Mouse (Mus musculus) CH12.LX (cell line): ENCODE data around the gene Klk5. TPM values are rescaled to one million over a fixed set of nuclear protein-coding genes. Genes with fewer than 3 reads are reported as not detected.

Source experiments
- DNase-seq: peaks from one replicate; pipeline ENCODE4 v3.0.0-alpha.2; 2013; ENCODE audit errors: extremely low read depth
- H3K27ac ChIP-seq: 2 replicates; pipeline ENCODE4 v1.5.1; 2012; ENCODE audit warnings: low read depth, mild to moderate bottlenecking, control low read depth, moderate library complexity; ENCODE audit not compliant: insufficient read depth
- H3K27me3 ChIP-seq: replicated peaks from 2 replicates; pipeline ENCODE3; 2012; ENCODE audit warnings: inconsistent platforms
- H3K36me3 ChIP-seq, 2 experiments: replicated peaks in 1 of 2; 2 replicates each; pipeline versions ENCODE3 to v1.6.1; 2012; ENCODE audit warnings: inconsistent platforms in 1 of 2, low read length in 1 of 2, mild to moderate bottlenecking in 1 of 2, mixed read lengths in 1 of 2, moderate library complexity in 1 of 2; ENCODE audit not compliant: control insufficient read depth in 1 of 2, insufficient read depth in 1 of 2
- H3K4me1 ChIP-seq, 2 experiments: 2 replicates each; pipeline ENCODE4 v1.6.1; 2012; ENCODE audit warnings: inconsistent platforms in 1 of 2, moderate library complexity in 1 of 2; ENCODE audit not compliant: insufficient read depth in 2 of 2, control insufficient read depth in 1 of 2
- H3K4me2 ChIP-seq: 2 replicates; pipeline ENCODE4 v1.6.1; 2012; ENCODE audit warnings: low read depth, mild to moderate bottlenecking, control low read depth; ENCODE audit not compliant: poor library complexity, insufficient read depth, severe bottlenecking
- H3K4me3 ChIP-seq, 3 experiments: fragments of 150-350 bp in 1 of 3; sonication (generic) in 1 of 3; replicated peaks in 1 of 3; 2 replicates each; pipeline versions ENCODE3 to v1.5.1; 2011 to 2012; ENCODE audit warnings: low read depth in 2 of 3, low read length in 2 of 3, mild to moderate bottlenecking in 2 of 3, moderate library complexity in 2 of 3, control low read depth in 1 of 3, improper control_type of control experiment in 1 of 3, inconsistent platforms in 1 of 3, mixed read lengths in 1 of 3; ENCODE audit not compliant: poor library complexity in 1 of 3
- H3K79me2 ChIP-seq: replicated peaks from 2 replicates; pipeline ENCODE4 v1.6.1; 2012; ENCODE audit warnings: mild to moderate bottlenecking, moderate library complexity; ENCODE audit not compliant: control insufficient read depth, poor library complexity, insufficient read depth, severe bottlenecking; ENCODE audit errors: extremely low read depth
- H3K9ac ChIP-seq: 2 replicates; pipeline ENCODE4 v1.6.1; 2012; ENCODE audit warnings: low read depth, mild to moderate bottlenecking, control low read depth, moderate library complexity; ENCODE audit not compliant: insufficient read depth
- H3K9me3 ChIP-seq: replicated peaks from 2 replicates; pipeline ENCODE3; 2012; ENCODE audit warnings: low read length, inconsistent platforms, mixed read lengths
- BHLHE40 ChIP-seq: IDR thresholded peaks from 2 replicates; pipeline ENCODE4 v1.6.1; 2011; ENCODE audit warnings: mild to moderate bottlenecking, low read depth, low read length, improper control_type of control experiment
- CHD1 ChIP-seq: IDR thresholded peaks from 2 replicates; pipeline ENCODE4 v1.6.1; 2012; ENCODE audit warnings: low read depth, low read length, improper control_type of control experiment, inconsistent platforms
- CHD2 ChIP-seq: IDR thresholded peaks from 2 replicates; pipeline ENCODE4 v1.6.1; 2011; ENCODE audit warnings: low read length, improper control_type of control experiment
- CTCF ChIP-seq, 2 experiments: IDR thresholded peaks in 1 of 2; conservative IDR thresholded peaks in 1 of 2; 2 replicates each; pipeline ENCODE4 v1.5.1; 2011 to 2012; ENCODE audit warnings: low read depth in 2 of 2, low read length in 2 of 2, improper control_type of control experiment in 1 of 2, inconsistent platforms in 1 of 2, mild to moderate bottlenecking in 1 of 2, moderate library complexity in 1 of 2
- ELF1 ChIP-seq: IDR thresholded peaks from 2 replicates; pipeline ENCODE4 v1.6.1; 2014; ENCODE audit warnings: low read depth, mild to moderate bottlenecking, inconsistent platforms, low read length, improper control_type of control experiment
- EP300 ChIP-seq: IDR thresholded peaks from 2 replicates; pipeline ENCODE4 v1.6.1; 2011; ENCODE audit warnings: low read length, improper control_type of control experiment
- HCFC1 ChIP-seq: IDR thresholded peaks from 2 replicates; pipeline ENCODE4 v1.6.1; 2012; ENCODE audit warnings: low read depth, mild to moderate bottlenecking, inconsistent platforms, low read length, improper control_type of control experiment
- IRF4 ChIP-seq: IDR thresholded peaks from 2 replicates; pipeline ENCODE4 v1.6.1; 2014; ENCODE audit warnings: low read depth, mild to moderate bottlenecking, inconsistent platforms, low read length, improper control_type of control experiment
- JUND ChIP-seq: conservative IDR thresholded peaks from 2 replicates; pipeline ENCODE4 v1.6.1; 2011; ENCODE audit warnings: low read depth, low read length, improper control_type of control experiment
- KAT2A ChIP-seq: IDR thresholded peaks from 2 replicates; pipeline ENCODE4 v1.6.1; 2012; ENCODE audit warnings: low read length, improper control_type of control experiment, inconsistent platforms; ENCODE audit not compliant: insufficient replicate concordance
- MAFK ChIP-seq: IDR thresholded peaks from 2 replicates; pipeline ENCODE4 v1.6.1; 2011; ENCODE audit warnings: low read length, improper control_type of control experiment; ENCODE audit not compliant: insufficient replicate concordance
- MAX ChIP-seq: IDR thresholded peaks from 2 replicates; pipeline ENCODE4 v1.6.1; 2011; ENCODE audit warnings: low read length, improper control_type of control experiment
- MAZ ChIP-seq: IDR thresholded peaks from 2 replicates; pipeline ENCODE4 v1.6.1; 2012; ENCODE audit warnings: low read depth, mild to moderate bottlenecking, inconsistent platforms, low read length, improper control_type of control experiment, moderate library complexity
- MEF2A ChIP-seq: IDR thresholded peaks from 2 replicates; pipeline ENCODE4 v1.6.1; 2014; ENCODE audit warnings: low read depth, mild to moderate bottlenecking, inconsistent platforms, low read length, improper control_type of control experiment, borderline replicate concordance
- MYC ChIP-seq: IDR thresholded peaks from 2 replicates; pipeline ENCODE4 v1.6.1; 2011; ENCODE audit warnings: low read depth, mild to moderate bottlenecking, improper control_type of control experiment, low read length
- NRF1 ChIP-seq: IDR thresholded peaks from 2 replicates; pipeline ENCODE4 v1.6.1; 2014; ENCODE audit warnings: low read depth, mild to moderate bottlenecking, inconsistent platforms, low read length, improper control_type of control experiment, moderate library complexity
- PAX5 ChIP-seq: IDR thresholded peaks from 2 replicates; pipeline ENCODE4 v1.6.1; 2012; ENCODE audit warnings: low read length, inconsistent platforms, mixed read lengths
- POLR2A ChIP-seq: IDR thresholded peaks from 2 replicates; pipeline ENCODE4 v1.6.1; 2011; ENCODE audit warnings: low read depth, mild to moderate bottlenecking, improper control_type of control experiment, low read length
- POLR2AphosphoS2 ChIP-seq: IDR thresholded peaks from 2 replicates; pipeline ENCODE4 v1.6.1; 2011; ENCODE audit warnings: low read depth, low read length, improper control_type of control experiment
- RCOR1 ChIP-seq: conservative IDR thresholded peaks from 2 replicates; pipeline ENCODE4 v1.6.1; 2012; ENCODE audit warnings: low read depth, mild to moderate bottlenecking, inconsistent platforms, low read length, improper control_type of control experiment
- SIN3A ChIP-seq: IDR thresholded peaks from 2 replicates; pipeline ENCODE4 v1.6.1; 2012; ENCODE audit warnings: low read length, improper control_type of control experiment, inconsistent platforms
- SMC3 ChIP-seq: IDR thresholded peaks from 2 replicates; pipeline ENCODE4 v1.6.1; 2011; ENCODE audit warnings: low read depth, low read length, improper control_type of control experiment
- TBP ChIP-seq: conservative IDR thresholded peaks from 2 replicates; pipeline ENCODE4 v1.6.1; 2011; ENCODE audit warnings: low read depth, low read length, improper control_type of control experiment
- TCF12 ChIP-seq: IDR thresholded peaks from 2 replicates; pipeline ENCODE4 v1.6.1; 2014; ENCODE audit warnings: low read depth, mild to moderate bottlenecking, inconsistent platforms, low read length, improper control_type of control experiment
- UBTF ChIP-seq: IDR thresholded peaks from 2 replicates; pipeline ENCODE4 v1.6.1; 2012; ENCODE audit warnings: low read depth, mild to moderate bottlenecking, inconsistent platforms, low read length, improper control_type of control experiment, moderate library complexity
- USF1 ChIP-seq: IDR thresholded peaks from 2 replicates; pipeline ENCODE4 v1.6.1; 2014; ENCODE audit warnings: low read depth, mild to moderate bottlenecking, inconsistent platforms, low read length, improper control_type of control experiment
- ZC3H11A ChIP-seq: IDR thresholded peaks from 2 replicates; pipeline ENCODE4 v1.6.1; 2012; ENCODE audit warnings: low read depth, mild to moderate bottlenecking, inconsistent platforms, low read length, improper control_type of control experiment
- ZMIZ1 ChIP-seq: IDR thresholded peaks from 2 replicates; pipeline ENCODE4 v1.6.1; 2012; ENCODE audit warnings: low read depth, mild to moderate bottlenecking, inconsistent platforms, low read length, improper control_type of control experiment
- ZNF384 ChIP-seq: IDR thresholded peaks from 2 replicates; pipeline ENCODE4 v1.6.1; 2012; ENCODE audit warnings: low read depth, low read length, improper control_type of control experiment, inconsistent platforms
- dilution Hi-C: fragments of 300-500 bp; cut with MboI; formaldehyde crosslinking; loops from 2 replicates; pipeline ENCODE4 v1.14.3; 2020; ENCODE audit warnings: low sequenced_read_pairs; ENCODE audit not compliant: extremely low pct_unique_long_range_greater_than_20kb, extremely low pct_ligation_motif_present
- in situ Hi-C: fragments of 300-500 bp; cut with MboI; formaldehyde crosslinking; loops from 3 replicates; pipeline ENCODE4 v1.14.3; 2019; ENCODE audit warnings: low sequenced_read_pairs, low pct_ligation_motif_present, low pct_unique_long_range_greater_than_20kb, mixed read lengths
- polyA plus RNA-seq: library from polyadenylated mRNA; unstranded; fragments of >175 nt; gene quantifications from 2 replicates; pipeline ENCODE4 v1.2.1, GENCODE M21; 2012; ENCODE audit warnings: low read depth; ENCODE audit not compliant: insufficient read length
- total RNA-seq, 2 experiments: library from RNA; depleted of rRNA; stranded (reverse); fragments of 300-350 nt in 1 of 2; fragments of >200 nt in 1 of 2; gene quantifications; 2 replicates each; pipeline ENCODE4 v1.2.3; 2012 to 2014

Gene Klk5
- total and polyA plus RNA-seq, 3 experiments, result not detected

- H3K4me3 ChIP-seq, result no peak overlapping the region
- dilution Hi-C loops, result no loop called here
- H3K36me3 ChIP-seq, result no peaks in the 10 kb centered on the region
- DNase-seq, result no peak
- H3K4me2 ChIP-seq, result no peak overlapping the region
- peaks cover 0 to 3% of the 10 kb centered on the region in 2 experiments; a peak in 1 of 4 replicates for H3K4me1 ChIP-seq
- H3K9me3 ChIP-seq, result no peaks in the 10 kb centered on the region
- H3K27ac ChIP-seq, result no peak overlapping the region
- no peaks in the 10 kb centered on the region for H3K79me2 ChIP-seq
- no peak overlapping the region for H3K9ac ChIP-seq
- in situ Hi-C loops, result no loop called here
- TF ChIP-seq MYC, result no peak
- TF ChIP-seq BHLHE40, result no peak
- no peak for TF ChIP-seq ZNF384
- no peak for TF ChIP-seq MEF2A
- TF ChIP-seq SIN3A, result no peak
- no peak for TF ChIP-seq UBTF
- TF ChIP-seq TBP, result no peak
- TF ChIP-seq SMC3, result no peak
- TF ChIP-seq MAZ, result no peak
- no peak for TF ChIP-seq KAT2A
- no peak for TF ChIP-seq IRF4
- no peak for TF ChIP-seq MAFK
- TF ChIP-seq EP300, result no peak
- TF ChIP-seq CHD2, result no peak
- no peak for TF ChIP-seq RCOR1
- no peak for TF ChIP-seq PAX5
- TF ChIP-seq ZMIZ1, result no peak
- no peak for TF ChIP-seq CHD1
- no peak for TF ChIP-seq POLR2A
- peaks cover 92% of the 10 kb centered on the region for H3K27me3 ChIP-seq
Observed at GRCm38 (mm10) chr7:43826056-43826455, 15.7 kb upstream of the Klk5 start.

GRCm38 (mm10) chr7:43827706-43828105, 14.1 kb upstream of the Klk5 start:
- H3K9me3 ChIP-seq, result no peaks in the 10 kb centered on the region
- no peak overlapping the region for H3K27ac ChIP-seq
- H3K27me3 ChIP-seq, result peaks cover 90% of the 10 kb centered on the region
- dilution Hi-C loops, result no loop called here
- H3K36me3 ChIP-seq, result no peaks in the 10 kb centered on the region
- H3K79me2 ChIP-seq, result no peaks in the 10 kb centered on the region
- H3K4me2 ChIP-seq, result no peak overlapping the region
- no peak for DNase-seq
- in situ Hi-C loops, result no loop called here
- TF ChIP-seq MAFK, result no peak
- TF ChIP-seq ZMIZ1, result no peak
- no peak for TF ChIP-seq NRF1
- TF ChIP-seq SMC3, result no peak
- no peak for TF ChIP-seq ZC3H11A
- no peak for TF ChIP-seq ELF1
- TF ChIP-seq USF1, result no peak
- no peak for TF ChIP-seq CTCF (conservative IDR thresholded peaks at IDR 0.05 in 1 of 2, IDR thresholded peaks at IDR 0.05 in 1 of 2; ENCODE audit: low read depth in 2 of 2, low read length in 2 of 2)
- TF ChIP-seq MEF2A, result no peak
- no peak for TF ChIP-seq HCFC1
- TF ChIP-seq JUND, result no peak
- TF ChIP-seq MAZ, result no peak
- TF ChIP-seq MAX, result no peak
- no peak for TF ChIP-seq CHD1
- TF ChIP-seq TCF12, result no peak
- TF ChIP-seq MYC, result no peak
- TF ChIP-seq POLR2AphosphoS2, result no peak
- TF ChIP-seq TBP, result no peak
- no peak for TF ChIP-seq IRF4
- TF ChIP-seq BHLHE40, result no peak
- peaks cover 0 to 3% of the 10 kb centered on the region in 2 experiments; a peak in 1 of 4 replicates for H3K4me1 ChIP-seq
- H3K9ac ChIP-seq, result no peak overlapping the region
- H3K4me3 ChIP-seq, result no peak overlapping the region
